Mouse (Mus musculus) embryonic facial prominence, embryonic 12.5 days (tissue): ENCODE data around the gene C130074G19Rik. TPM values are rescaled to one million over a fixed set of nuclear protein-coding genes. Genes with fewer than 3 reads are reported as not detected.

ENCODE experiments used
- ATAC-seq: fragments of 200-750 bp; cut with Nextera tagmentation; 2 replicates; pipeline ENCODE4 v1.8.0; 2017; ENCODE audit not compliant: insufficient number of reproducible peaks, insufficient read depth, low FRiP score, low TSS enrichment
- H3K27ac ChIP-seq: fragments of 300-500 bp; sonication (generic); 2 replicates; pipeline ENCODE4 v1.5.1; 2016; ENCODE audit warnings: mild to moderate bottlenecking
- H3K27me3 ChIP-seq: fragments of 300-500 bp; sonication (generic); 2 replicates; pipeline ENCODE4 v1.6.1; 2016; ENCODE audit warnings: mild to moderate bottlenecking, moderate library complexity
- H3K36me3 ChIP-seq: fragments of 300-500 bp; sonication (generic); 2 replicates; pipeline ENCODE4 v1.6.1; 2016; ENCODE audit warnings: mild to moderate bottlenecking
- H3K4me1 ChIP-seq: fragments of 300-500 bp; sonication (generic); 2 replicates; pipeline ENCODE4 v1.6.1; 2016
- H3K4me2 ChIP-seq: fragments of 300-500 bp; sonication (generic); replicated peaks from 2 replicates; pipeline ENCODE4 v1.6.1; 2016; ENCODE audit warnings: mild to moderate bottlenecking, moderate library complexity
- H3K4me3 ChIP-seq: fragments of 300-500 bp; sonication (generic); 2 replicates; pipeline ENCODE4 v1.5.1; 2016; ENCODE audit warnings: mild to moderate bottlenecking
- H3K9ac ChIP-seq: fragments of 300-500 bp; sonication (generic); 2 replicates; pipeline ENCODE4 v1.6.1; 2016; ENCODE audit warnings: mild to moderate bottlenecking, moderate library complexity
- H3K9me3 ChIP-seq: fragments of 300-500 bp; sonication (generic); 2 replicates; pipeline ENCODE4 v1.6.1; 2016; ENCODE audit warnings: mild to moderate bottlenecking, moderate library complexity
- WGBS: fragments of 180-500 bp; shearing (Covaris S2); methylation state at CpG from one replicate; pipeline ENCODE4 v1.1.7; 2016; 5-methylcytosine and 5-hydroxymethylcytosine counted together
- polyA plus RNA-seq: library from polyadenylated mRNA; unstranded; fragments of >200 nt; fragmentation: Nextera tagmentation; extraction: Ambion mirVana; gene quantifications from 2 replicates; pipeline ENCODE4 v1.2.1, GENCODE M21; 2016

C130074G19Rik gene
- polyA plus RNA-seq, 1 experiment from 2014 or later = 1.3 TPM

DNA sequence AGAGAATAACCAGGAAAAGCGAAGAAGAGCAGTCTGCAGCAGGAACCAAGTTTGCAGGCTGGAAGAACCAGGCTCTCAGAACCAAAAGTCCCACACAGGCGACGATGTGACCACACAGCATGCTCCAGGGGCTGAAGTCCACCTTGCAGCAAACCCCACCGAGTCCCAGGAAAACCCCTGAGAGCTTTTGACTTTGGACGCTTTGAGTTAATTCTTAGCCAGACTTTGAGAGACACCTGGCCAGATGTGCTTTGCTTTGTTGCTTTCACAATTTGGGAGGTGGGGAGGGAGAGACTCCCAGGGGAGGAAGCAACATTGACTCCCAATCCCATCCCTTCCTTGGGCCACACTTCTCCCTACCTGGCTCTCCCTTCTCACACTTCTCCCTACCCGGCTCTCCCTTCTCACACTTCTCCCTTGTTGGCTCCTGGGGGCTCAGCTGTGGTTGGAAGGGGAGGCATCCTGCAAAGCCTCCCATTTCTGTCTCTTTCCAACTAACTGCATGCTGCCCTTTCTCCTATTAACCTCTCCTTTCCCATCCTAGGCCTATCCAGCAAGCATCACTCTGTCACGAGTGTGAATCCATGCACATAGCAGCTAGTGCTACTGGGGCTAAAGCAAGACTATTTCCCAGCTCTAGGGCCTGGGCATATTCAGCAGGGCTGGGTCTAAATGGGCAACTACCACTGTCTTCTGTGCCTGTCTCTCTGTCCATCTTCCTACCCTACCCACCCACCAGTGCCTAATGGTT, 10.8 kb downstream of the C130074G19Rik start:
- no peak overlapping the region for H3K4me3 ChIP-seq
- ATAC-seq = no peak
- no peaks in the 10 kb centered on the region for H3K36me3 ChIP-seq
- no peaks in the 10 kb centered on the region for H3K27me3 ChIP-seq
- H3K9me3 ChIP-seq = no peaks in the 10 kb centered on the region
- H3K9ac ChIP-seq = no peak overlapping the region
- H3K27ac ChIP-seq = peak overlapping the region; percentile 64; the same call in 1 of the 2 replicates
- WGBS = 78% methylated on average over 7 of the region's 7 CpGs
- H3K4me1 ChIP-seq = peaks cover 17% of the 10 kb centered on the region; the same call in 1 of the 2 replicates
- no peak overlapping the region for H3K4me2 ChIP-seq

DNA sequence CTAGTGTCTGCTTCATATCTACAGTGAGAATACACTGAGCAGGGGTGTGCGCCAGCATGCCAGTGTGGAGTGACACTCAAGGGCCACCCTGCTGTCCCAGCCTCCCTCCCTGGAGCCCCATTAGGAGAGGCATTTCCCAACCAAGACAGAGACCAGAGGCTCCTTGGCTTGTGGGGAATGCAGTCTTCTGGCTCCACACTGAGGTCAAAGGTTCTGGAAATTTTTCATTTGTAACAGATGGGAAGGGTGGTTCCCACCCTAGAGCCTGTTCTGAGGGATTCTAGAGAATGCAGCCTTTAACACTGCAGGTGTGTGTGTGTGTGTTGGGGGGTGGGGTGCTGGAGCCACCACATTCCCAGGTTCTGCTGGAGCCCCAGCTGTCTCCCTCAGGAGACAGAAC, 11.5 kb downstream of the C130074G19Rik start:
- peak overlapping the region; percentile 64; the same call in 1 of the 2 replicates for H3K27ac ChIP-seq
- 54% methylated on average over 1 of the region's 1 CpGs for WGBS
- H3K27me3 ChIP-seq = no peaks in the 10 kb centered on the region
- ATAC-seq = peak; percentile 76; the same call in 1 of the 2 replicates
- no peak overlapping the region for H3K4me3 ChIP-seq
- no peak overlapping the region for H3K9ac ChIP-seq
- H3K4me1 ChIP-seq = peaks cover 21% of the 10 kb centered on the region; the same call in 1 of the 2 replicates
- no peaks in the 10 kb centered on the region for H3K9me3 ChIP-seq
- H3K36me3 ChIP-seq = no peaks in the 10 kb centered on the region
- H3K4me2 ChIP-seq = no peak overlapping the region

DNA sequence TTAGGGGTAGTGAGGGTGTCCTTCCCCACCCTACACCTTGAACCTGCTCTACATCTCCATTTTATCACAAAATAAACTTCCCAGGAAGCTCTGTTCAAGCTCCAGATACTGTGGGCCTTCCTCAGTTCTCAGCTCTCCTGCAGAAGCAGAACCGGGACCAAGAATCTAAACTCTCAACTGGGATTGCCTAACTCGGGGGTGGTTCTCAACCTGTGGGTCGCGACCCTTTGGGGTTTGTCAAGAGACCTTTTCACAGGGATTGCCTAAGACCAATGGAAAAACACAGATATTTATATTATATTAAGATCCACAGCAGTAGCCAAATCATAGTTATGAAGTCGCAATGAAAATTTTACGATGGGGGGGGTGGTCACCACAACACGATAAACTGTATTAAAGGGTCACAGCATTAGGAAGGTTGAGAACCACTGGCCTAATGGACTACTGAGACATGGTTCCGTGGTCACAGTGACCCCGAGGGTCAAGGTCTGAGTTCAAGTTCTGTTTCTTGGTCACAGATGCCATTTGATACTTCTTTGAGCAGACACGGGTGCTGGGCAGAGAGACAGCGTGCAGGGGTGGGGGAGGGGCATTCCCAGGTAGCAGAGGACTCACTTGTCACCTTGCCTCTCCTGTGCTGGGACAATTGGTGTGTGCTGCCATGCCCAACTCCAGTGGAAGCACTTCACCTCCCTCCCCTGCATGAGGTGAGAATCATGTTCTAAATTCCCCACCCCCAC, 12.2 kb downstream of the C130074G19Rik start:
- ATAC-seq = no peak
- Histone ChIP-seq H3K36me3 (no peaks in the 10 kb centered on the region), H3K9ac (no peak overlapping the region), H3K27me3 (no peaks in the 10 kb centered on the region), H3K27ac (no peak overlapping the region), H3K9me3 (no peaks in the 10 kb centered on the region), H3K4me2 (no peak overlapping the region), H3K4me3 (no peak overlapping the region), H3K4me1 (peaks cover 22% of the 10 kb centered on the region; the same call in 1 of the 2 replicates)
- WGBS = 73% methylated on average over 11 of the region's 11 CpGs

DNA sequence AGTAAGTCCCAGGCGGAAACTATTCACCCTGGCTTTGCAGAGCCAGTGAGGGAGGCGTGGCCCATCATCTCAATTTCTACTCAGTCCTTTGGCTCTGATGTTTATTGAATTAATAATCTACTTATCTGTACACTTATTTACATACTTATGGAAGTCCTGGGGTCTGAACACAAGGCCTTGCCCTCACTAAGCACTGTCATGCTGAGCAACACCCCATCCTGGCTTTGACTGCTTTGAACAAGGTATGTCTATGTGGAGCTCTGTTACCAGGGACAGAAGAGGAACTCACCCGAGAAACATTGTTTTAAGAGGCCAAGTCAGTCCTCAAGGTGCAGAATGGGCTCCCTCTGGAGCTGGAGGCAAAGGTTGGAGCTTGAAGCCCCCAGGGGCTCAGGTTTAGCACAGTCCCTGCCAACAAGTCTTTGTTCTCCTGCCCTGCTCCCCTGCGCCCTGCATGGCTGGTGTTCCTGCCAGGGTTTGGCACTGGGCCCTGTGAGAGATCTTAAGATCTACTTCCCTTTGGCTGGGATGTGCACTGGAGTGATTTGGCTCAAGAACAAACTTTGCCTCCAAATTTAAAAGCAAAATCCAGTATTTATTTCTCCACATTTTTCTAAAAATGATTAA, 13.0 kb downstream of the C130074G19Rik start:
- H3K4me1 ChIP-seq = peaks cover 22% of the 10 kb centered on the region; the same call in 1 of the 2 replicates
- no peaks in the 10 kb centered on the region for H3K36me3 ChIP-seq
- H3K9me3 ChIP-seq = no peaks in the 10 kb centered on the region
- 75% methylated on average over 4 of the region's 4 CpGs for WGBS
- no peaks in the 10 kb centered on the region for H3K27me3 ChIP-seq
- H3K4me3 ChIP-seq = no peak overlapping the region
- no peak for ATAC-seq
- no peak overlapping the region for H3K27ac ChIP-seq
- no peak overlapping the region for H3K9ac ChIP-seq
- no peak overlapping the region for H3K4me2 ChIP-seq

DNA sequence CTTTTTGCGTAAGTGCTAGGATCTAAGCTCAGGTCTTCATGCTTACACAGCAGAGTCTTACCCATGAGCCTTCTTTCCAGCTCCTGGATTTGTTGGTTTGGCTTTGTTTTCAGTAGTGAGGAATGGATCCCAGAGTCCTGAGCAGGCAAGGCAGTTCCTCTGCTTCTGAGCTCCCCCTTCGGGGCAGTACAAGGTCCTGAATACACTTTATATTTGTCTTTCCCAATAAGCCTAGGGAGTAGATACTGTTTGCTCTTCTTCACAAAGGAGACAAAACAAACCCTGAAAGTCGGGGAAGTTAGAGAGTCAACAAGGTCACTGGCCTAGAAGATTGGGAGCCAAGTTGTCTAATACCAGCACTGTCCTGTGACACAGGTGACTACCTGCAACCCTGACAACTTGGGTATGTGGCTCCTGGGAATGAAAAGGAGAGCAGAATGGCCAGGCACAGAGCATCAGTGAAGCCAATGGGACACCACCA, 15.3 kb downstream of the C130074G19Rik start:
- ATAC-seq = no peak
- no peaks in the 10 kb centered on the region for H3K27me3 ChIP-seq
- no peak overlapping the region for H3K27ac ChIP-seq
- H3K9ac ChIP-seq = no peak overlapping the region
- H3K9me3 ChIP-seq = no peaks in the 10 kb centered on the region
- H3K4me1 ChIP-seq = peaks cover 27% of the 10 kb centered on the region
- no peak overlapping the region for H3K4me2 ChIP-seq
- H3K36me3 ChIP-seq = no peaks in the 10 kb centered on the region
- H3K4me3 ChIP-seq = no peak overlapping the region
- WGBS = 80% methylated on average over 3 of the region's 3 CpGs

DNA sequence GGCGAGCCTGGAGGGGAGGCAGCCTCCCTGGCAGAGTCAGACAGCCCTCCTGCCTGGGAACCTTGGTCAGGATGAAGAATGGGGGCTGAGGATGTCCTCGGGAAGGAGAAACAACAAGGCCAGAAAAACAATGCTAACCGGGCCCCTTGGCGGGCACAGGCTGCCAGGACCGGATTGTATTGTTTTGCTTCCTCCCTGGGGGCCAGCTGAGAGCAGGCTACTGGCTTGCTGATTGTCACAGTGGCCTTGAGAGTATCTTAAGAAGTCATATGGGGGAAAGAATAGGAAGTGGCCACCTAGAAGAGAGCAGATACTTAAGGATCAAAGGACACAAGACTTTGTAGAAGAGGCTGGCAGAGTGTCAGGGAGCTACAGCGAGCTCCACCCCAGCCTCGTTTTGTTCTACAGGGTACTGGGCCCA, 18.6 kb downstream of the C130074G19Rik start:
- Histone ChIP-seq H3K4me1 (peaks cover 16% of the 10 kb centered on the region), H3K9me3 (no peaks in the 10 kb centered on the region), H3K4me2 (no peak overlapping the region), H3K4me3 (no peak overlapping the region), H3K36me3 (no peaks in the 10 kb centered on the region), H3K9ac (no peak overlapping the region), H3K27me3 (no peaks in the 10 kb centered on the region), H3K27ac (no peak overlapping the region)
- no peak for ATAC-seq
- WGBS = 22% methylated on average over 7 of the region's 7 CpGs

DNA sequence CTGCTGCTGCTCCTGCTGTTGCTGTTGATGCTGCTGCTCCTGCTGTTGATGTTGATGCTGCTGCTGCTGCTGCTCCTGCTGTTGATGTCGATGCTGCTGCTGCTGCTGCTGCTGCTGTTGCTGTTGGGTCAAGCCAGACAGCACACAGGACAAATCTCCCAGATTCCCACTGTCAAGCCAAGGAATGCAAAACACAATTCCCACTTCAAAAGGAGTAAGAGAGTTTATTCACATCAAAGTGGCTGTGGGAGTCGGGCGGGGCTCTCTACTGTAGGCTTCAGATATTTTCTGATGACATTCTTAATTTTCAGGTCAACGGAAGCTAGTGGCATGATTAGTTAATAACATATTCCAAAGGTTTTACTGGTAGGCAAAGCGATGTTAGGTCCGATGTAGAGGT, 20.4 kb downstream of the C130074G19Rik start:
- no peak overlapping the region for H3K9ac ChIP-seq
- no peak overlapping the region for H3K4me2 ChIP-seq
- H3K4me1 ChIP-seq = peaks cover 14% of the 10 kb centered on the region
- no peaks in the 10 kb centered on the region for H3K9me3 ChIP-seq
- no peak for ATAC-seq
- H3K27ac ChIP-seq = no peak overlapping the region
- no peak overlapping the region for H3K4me3 ChIP-seq
- WGBS = 88% methylated on average over 6 of the region's 6 CpGs
- no peaks in the 10 kb centered on the region for H3K27me3 ChIP-seq
- H3K36me3 ChIP-seq = no peaks in the 10 kb centered on the region

DNA sequence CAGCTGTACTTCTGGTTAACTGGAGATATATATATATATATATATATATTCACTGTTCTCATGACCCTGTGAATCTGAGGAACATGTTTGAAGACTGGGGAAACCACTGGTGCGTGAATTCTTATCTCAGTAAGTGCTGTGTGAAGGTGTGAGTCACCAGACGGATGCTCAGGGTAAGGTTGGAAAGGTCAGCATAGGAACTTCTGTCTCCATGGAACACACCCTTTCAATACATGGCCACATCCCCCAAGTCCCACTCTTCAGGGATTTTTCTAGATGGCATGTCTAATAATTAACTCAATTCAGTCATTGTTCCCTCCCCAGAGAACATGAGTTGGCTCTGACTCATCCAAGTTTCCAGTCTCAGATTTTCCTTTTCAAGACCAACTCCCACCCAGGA, 21.5 kb downstream of the C130074G19Rik start:
- ATAC-seq = no peak
- no peak overlapping the region for H3K4me2 ChIP-seq
- H3K27ac ChIP-seq = no peak overlapping the region
- H3K4me1 ChIP-seq = peaks cover 7% of the 10 kb centered on the region; the same call in 1 of the 2 replicates
- no peak overlapping the region for H3K4me3 ChIP-seq
- no peaks in the 10 kb centered on the region for H3K27me3 ChIP-seq
- H3K9ac ChIP-seq = no peak overlapping the region
- no peaks in the 10 kb centered on the region for H3K36me3 ChIP-seq
- no peaks in the 10 kb centered on the region for H3K9me3 ChIP-seq
- WGBS = 82% methylated on average over 2 of the region's 2 CpGs

DNA sequence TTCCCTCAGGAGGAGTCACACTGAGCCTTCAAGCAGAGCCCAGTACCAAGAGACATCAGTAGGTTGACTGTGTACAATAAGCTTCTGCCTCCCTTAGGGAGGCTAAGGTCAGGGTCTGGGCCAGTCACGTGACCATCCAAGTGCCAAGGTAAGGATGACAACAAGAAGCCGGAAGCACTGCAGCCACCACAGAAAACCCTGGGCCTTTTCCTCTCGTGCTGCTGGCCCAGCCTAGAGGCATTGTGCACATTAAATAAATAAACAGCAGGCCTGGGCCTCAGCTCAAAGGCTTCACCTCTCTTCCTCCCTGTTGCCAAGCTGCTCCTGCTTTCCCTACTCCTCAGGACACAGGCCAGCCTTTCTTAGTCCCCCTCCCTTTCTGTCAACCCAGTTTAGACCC, 22.7 kb downstream of the C130074G19Rik start:
- H3K36me3 ChIP-seq = no peaks in the 10 kb centered on the region

DNA sequence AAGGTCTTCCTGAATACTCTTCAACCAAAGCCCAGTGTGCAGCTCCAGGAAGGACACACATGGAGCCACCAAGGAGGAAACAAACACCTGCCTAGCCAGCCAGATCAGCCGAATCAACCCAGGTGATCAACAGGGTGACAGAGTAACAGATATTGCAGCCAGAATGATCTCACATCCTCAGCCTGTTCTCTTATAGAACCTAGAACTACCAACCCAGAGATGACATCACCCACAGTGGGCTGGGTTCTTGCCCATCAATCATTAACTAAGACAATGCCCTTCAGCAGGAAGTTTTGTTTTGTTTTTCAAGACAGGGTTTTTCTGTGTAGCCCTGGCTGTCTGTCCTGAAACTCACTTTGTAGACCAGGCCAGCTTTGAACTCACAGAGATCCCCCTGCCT, 24.8 kb downstream of the C130074G19Rik start:
- no peaks in the 10 kb centered on the region for H3K27me3 ChIP-seq
- no peaks in the 10 kb centered on the region for H3K9me3 ChIP-seq
- H3K27ac ChIP-seq = no peak overlapping the region
- no peak overlapping the region for H3K4me2 ChIP-seq
- H3K4me3 ChIP-seq = no peak overlapping the region
- H3K9ac ChIP-seq = no peak overlapping the region
- H3K36me3 ChIP-seq = no peaks in the 10 kb centered on the region
- no peak for ATAC-seq
- WGBS = 89% methylated on average over 1 of the region's 1 CpGs
- H3K4me1 ChIP-seq = no peaks in the 10 kb centered on the region

More for the DNA sequence above, 22.7 kb downstream of the C130074G19Rik start:
- Histone ChIP-seq H3K27ac (no peak overlapping the region), H3K9me3 (no peaks in the 10 kb centered on the region), H3K4me2 (no peak overlapping the region), H3K9ac (no peak overlapping the region), H3K4me3 (no peak overlapping the region), H3K4me1 (peaks cover 5% of the 10 kb centered on the region; the same call in 1 of the 2 replicates), H3K27me3 (no peaks in the 10 kb centered on the region)
- 37% methylated on average over 3 of the region's 3 CpGs for WGBS
- ATAC-seq = no peak

DNA sequence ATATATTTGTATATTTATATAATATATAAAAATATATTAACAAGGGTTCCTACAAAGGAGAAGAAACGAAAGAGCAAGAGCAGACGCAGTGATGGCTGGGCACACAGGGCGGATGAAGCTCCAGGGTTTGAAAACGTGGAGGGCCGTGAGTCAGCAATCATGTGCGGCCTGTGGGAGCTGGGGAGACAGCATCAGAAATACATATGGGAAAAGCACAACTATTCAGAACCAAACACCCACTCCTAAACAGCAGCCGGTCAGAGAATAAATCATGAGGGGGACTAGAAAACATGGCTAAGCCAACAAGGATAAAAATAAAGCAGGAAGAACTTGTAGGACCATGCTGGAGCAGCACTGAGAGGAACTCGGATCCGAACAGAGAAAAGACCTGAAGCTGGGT, 25.8 kb downstream of the C130074G19Rik start:
- Histone ChIP-seq H3K36me3 (no peaks in the 10 kb centered on the region), H3K27me3 (no peaks in the 10 kb centered on the region), H3K4me3 (no peak overlapping the region), H3K27ac (no peak overlapping the region), H3K9me3 (no peaks in the 10 kb centered on the region), H3K4me1 (no peaks in the 10 kb centered on the region), H3K4me2 (no peak overlapping the region), H3K9ac (no peak overlapping the region)
- ATAC-seq = no peak
- WGBS = 87% methylated on average over 9 of the region's 9 CpGs
